8 mouse cellular contexts compared by ENCODE assay signal in the genomic region with DNA sequence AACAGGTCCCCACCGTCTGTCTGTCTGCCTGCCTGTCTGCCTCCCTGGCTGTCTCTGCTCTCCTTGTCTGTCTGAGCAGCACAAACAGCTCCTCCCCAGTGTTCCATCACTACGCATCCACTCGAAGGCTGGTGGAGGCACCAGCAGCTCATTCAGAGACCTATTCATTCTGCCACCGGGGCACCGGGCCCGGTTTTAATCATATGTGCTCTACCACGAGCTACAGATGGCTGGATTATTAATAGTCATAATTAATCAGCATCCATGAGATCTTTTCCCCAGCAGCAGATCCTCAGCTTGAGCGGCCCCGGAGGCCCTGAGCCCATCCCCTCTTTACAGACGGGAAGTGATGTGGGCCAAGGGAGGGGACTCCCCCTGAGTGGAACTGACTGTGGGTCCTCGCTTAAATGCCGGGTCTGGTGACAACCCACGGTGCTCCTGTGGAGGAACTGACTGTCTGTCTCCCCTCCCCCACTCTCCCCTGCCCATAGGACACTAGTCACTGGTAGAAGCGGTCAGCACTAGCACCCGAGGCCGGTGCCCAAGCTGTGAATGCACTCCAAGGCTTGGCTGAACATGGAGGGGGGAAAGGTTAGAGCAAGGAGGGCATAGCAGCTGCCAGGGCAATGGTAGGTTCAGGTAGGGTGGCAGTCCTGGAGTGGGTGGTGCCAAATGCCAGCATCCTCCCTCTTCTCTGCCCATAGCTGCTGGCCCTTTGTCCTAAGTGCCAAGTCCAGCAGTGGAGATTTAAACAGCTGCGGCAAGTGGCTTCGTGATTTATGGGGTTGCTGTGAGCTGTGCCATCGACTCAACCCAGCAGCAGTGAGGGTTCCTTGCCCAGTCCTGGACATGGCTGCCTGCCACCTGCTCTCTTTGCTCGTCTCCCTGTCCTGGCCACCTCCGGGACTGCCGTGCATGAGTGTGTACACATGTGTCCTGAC. TPM values are rescaled to one million over a fixed set of nuclear protein-coding genes. Genes with fewer than 3 reads are reported as not detected.
DNase-seq lines count a peak whose midpoint lies in the region; ATAC-seq lines count a peak whose summit lies in the region.

No protein-coding gene starts in this region.

- H3K36me3 ChIP-seq in forebrain, embryonic 15.5 days, result no peaks in the 10 kb centered on the region
- no peaks in the 10 kb centered on the region for H3K36me3 ChIP-seq in kidney, embryonic 16.5 days (ENCODE audit: insufficient read depth, low read length)
- no peaks in the 10 kb centered on the region for H3K36me3 ChIP-seq in midbrain, embryonic 13.5 days

- no peaks in the 10 kb centered on the region for H3K27me3 ChIP-seq in forebrain, embryonic 15.5 days
- H3K27me3 ChIP-seq in kidney, embryonic 16.5 days (ENCODE audit: insufficient read depth, low read length), result no peaks in the 10 kb centered on the region
- no peaks in the 10 kb centered on the region for H3K27me3 ChIP-seq in midbrain, embryonic 13.5 days

- intact Hi-C loops in heart, postnatal 36 days (cut with DNase I), result loop anchor here (2.0 kb wide), 1 partner anchor 19 kb away; no protein-coding TSS in a partner anchor

- no peaks in the 10 kb centered on the region for H3K9me3 ChIP-seq in forebrain, embryonic 15.5 days
- no peaks in the 10 kb centered on the region for H3K9me3 ChIP-seq in kidney, embryonic 16.5 days (ENCODE audit: low read length)
- no peaks in the 10 kb centered on the region for H3K9me3 ChIP-seq in midbrain, embryonic 13.5 days

- peak; percentile 96 for DNase-seq in heart, adult 11 months
- DNase-seq in heart, postnatal 36 days, result no peak
- no peak for DNase-seq in frontal cortex, postnatal 36 days (ENCODE audit: low spot score in 2 of 2)
- DNase-seq in testis, postnatal 10 days (ENCODE audit: low spot score), result no peak

- 44% methylated on average over 22 of the region's 22 CpGs for WGBS in forebrain, embryonic 15.5 days
- WGBS in kidney, embryonic 16.5 days, result 49% methylated on average over 22 of the region's 22 CpGs
- 48% methylated on average over 22 of the region's 22 CpGs for WGBS in midbrain, embryonic 13.5 days

- no peak overlapping the region for H3K4me3 ChIP-seq in forebrain, embryonic 15.5 days
- H3K4me3 ChIP-seq in kidney, embryonic 16.5 days (ENCODE audit: low read length), result no peak overlapping the region
- no peak overlapping the region for H3K4me3 ChIP-seq in midbrain, embryonic 13.5 days (replicated peaks)

- 0 out of 2 replicates have a peak overlapping the region, but pooled peaks have one; percentile 2 for H3K4me2 ChIP-seq in forebrain, embryonic 15.5 days (replicated peaks)
- no peak overlapping the region for H3K4me2 ChIP-seq in kidney, embryonic 16.5 days (replicated peaks; ENCODE audit: low read depth, low read length)
- H3K4me2 ChIP-seq in midbrain, embryonic 13.5 days (replicated peaks), result peak overlapping the region; percentile 7

- H3K9ac ChIP-seq in forebrain, embryonic 15.5 days (replicated peaks), result peak overlapping the region; percentile 16; the same call in 1 of the 2 replicates
- H3K9ac ChIP-seq in kidney, embryonic 16.5 days (replicated peaks; ENCODE audit: low read length), result no peak overlapping the region; the same call in 1 of the 2 replicates
- H3K9ac ChIP-seq in midbrain, embryonic 13.5 days (replicated peaks), result peak overlapping the region; percentile 37

- H3K27ac ChIP-seq in forebrain, embryonic 15.5 days (replicated peaks), result peak overlapping the region; percentile 88
- H3K27ac ChIP-seq in kidney, embryonic 16.5 days (ENCODE audit: low read length), result peak overlapping the region; percentile 21; the same call in 1 of the 2 replicates
- H3K27ac ChIP-seq in midbrain, embryonic 13.5 days, result peak overlapping the region; percentile 87

- ATAC-seq in CD4-positive, CD25-positive, alpha-beta regulatory T cell, adult 4 months, result peak; percentile 96
- ATAC-seq in forebrain, embryonic 15.5 days (replicated peaks), result peak; percentile 44
- ATAC-seq in kidney, embryonic 16.5 days (ENCODE audit: low FRiP score, low TSS enrichment), result peak; percentile 17
- ATAC-seq in midbrain, embryonic 13.5 days, result peak; percentile 48

- peaks cover 94% of the 10 kb centered on the region for H3K4me1 ChIP-seq in forebrain, embryonic 15.5 days
- peaks cover 82% of the 10 kb centered on the region for H3K4me1 ChIP-seq in kidney, embryonic 16.5 days (ENCODE audit: insufficient read depth, low read length)
- H3K4me1 ChIP-seq in midbrain, embryonic 13.5 days (replicated peaks), result peaks cover 100% of the 10 kb centered on the region

RNA-seq across cellular contexts. Expression of a gene that starts 34.6 kb away (rescaled TPM):
- total RNA-seq in heart, postnatal 36 days (2021), result 10 to 100 TPM; 38.8 to 41.7 TPM
- polyA plus RNA-seq in CD4-positive, CD25-positive, alpha-beta regulatory T cell, adult 4 months (2017; shearing (Covaris generic)), result 10 to 100 TPM; 21.2 to 34.3 TPM
- polyA plus RNA-seq in forebrain, embryonic 15.5 days (2015; fragmentation: Nextera tagmentation; extraction: Ambion mirVana), result 57.5 and 63.9 TPM in 2 replicates
- 36.0 and 46.6 TPM in 2 replicates for polyA plus RNA-seq in kidney, embryonic 16.5 days (2015; fragmentation: Nextera tagmentation; extraction: Ambion mirVana)
- polyA plus RNA-seq in midbrain, embryonic 13.5 days (2015; fragmentation: Nextera tagmentation; extraction: Ambion mirVana), result 68.8 and 80.3 TPM in 2 replicates

Comparison
In these comparisons a context has a peak if more than half of its experiments do, and no peak if none do; other contexts are left out.
1. ATAC-seq: peak in every context shown above with its lines; median percentile 96 in CD4-positive, CD25-positive, alpha-beta regulatory T cell, adult 4 months; 48 in midbrain, embryonic 13.5 days; 44 in forebrain, embryonic 15.5 days; 17 in kidney, embryonic 16.5 days.
2. H3K27ac ChIP-seq: peak in every context shown above with its lines; median percentile 88 in forebrain, embryonic 15.5 days; 87 in midbrain, embryonic 13.5 days; 21 in kidney, embryonic 16.5 days.